Mouse (Mus musculus) lung, postnatal 0 days (tissue): ENCODE results near the gene Sorl1. TPM values are rescaled to one million over a fixed set of nuclear protein-coding genes. Genes with fewer than 3 reads are reported as not detected.

ENCODE experiments used
- ATAC-seq: fragments of 200-750 bp; cut with Nextera tagmentation; 2 replicates; pipeline ENCODE4 v1.8.0; 2017; ENCODE audit warnings: moderate library complexity
- DNase-seq: peaks from one replicate; pipeline ENCODE4 v3.0.0-alpha.2; 2016; ENCODE audit warnings: low spot score
- H3K27ac ChIP-seq: fragments of 300-500 bp; sonication (generic); 2 replicates; pipeline ENCODE4 v1.5.1; 2014; ENCODE audit warnings: antibody characterized with exemption, mild to moderate bottlenecking, low read length, mixed read lengths
- H3K27me3 ChIP-seq: fragments of 300-500 bp; sonication (generic); replicated peaks from 2 replicates; pipeline ENCODE4 v1.6.1; 2014; ENCODE audit warnings: low read length, mixed read lengths; ENCODE audit not compliant: insufficient read depth
- H3K36me3 ChIP-seq: fragments of 300-500 bp; sonication (generic); 2 replicates; pipeline ENCODE4 v1.6.1; 2014; ENCODE audit warnings: low read length, mixed read lengths; ENCODE audit not compliant: insufficient read depth
- H3K4me1 ChIP-seq: fragments of 300-500 bp; sonication (generic); 2 replicates; pipeline ENCODE4 v1.6.1; 2014; ENCODE audit warnings: antibody characterized with exemption, low read depth, low read length, mixed read lengths; ENCODE audit not compliant: insufficient read depth
- H3K4me2 ChIP-seq: fragments of 300-500 bp; sonication (generic); replicated peaks from 2 replicates; pipeline ENCODE4 v1.6.1; 2014; ENCODE audit warnings: low read depth, mild to moderate bottlenecking, low read length, moderate library complexity, mixed read lengths
- H3K4me3 ChIP-seq: fragments of 300-500 bp; sonication (generic); 2 replicates; pipeline ENCODE4 v1.5.1; 2014; ENCODE audit warnings: low read depth, low read length
- H3K9ac ChIP-seq: fragments of 300-500 bp; sonication (generic); replicated peaks from 2 replicates; pipeline ENCODE4 v1.6.1; 2014; ENCODE audit warnings: low read depth, mild to moderate bottlenecking
- H3K9me3 ChIP-seq: fragments of 300-500 bp; sonication (generic); 2 replicates; pipeline ENCODE4 v1.6.1; 2016; ENCODE audit warnings: low read length, mixed read lengths
- CTCF ChIP-seq: IDR thresholded peaks from 2 replicates; pipeline ENCODE4 v1.5.1; 2016; ENCODE audit warnings: antibody characterized with exemption, mild to moderate bottlenecking
- EP300 ChIP-seq: IDR thresholded peaks from 2 replicates; pipeline ENCODE4 v1.6.1; 2016; ENCODE audit warnings: antibody characterized with exemption, mild to moderate bottlenecking, control low read depth
- WGBS: fragments of 180-500 bp; shearing (Covaris S2); extraction: QIAGEN DNeasy Blood & Tissue Kit; methylation state at CpG from one replicate; pipeline ENCODE4 v1.1.7; 2014; 5-methylcytosine and 5-hydroxymethylcytosine counted together
- polyA plus RNA-seq: library from polyadenylated mRNA; unstranded; fragments of >200 nt; fragmentation: Nextera tagmentation; extraction: Ambion mirVana; gene quantifications from 2 replicates; pipeline ENCODE4 v1.2.1, GENCODE M21; 2015

The Sorl1 gene
- polyA plus RNA-seq, 1 experiment from 2014 or later: 18.4 TPM

- no peak for TF ChIP-seq EP300
- no peak for TF ChIP-seq CTCF
- no peak for ATAC-seq
- Histone ChIP-seq H3K9ac (no peak overlapping the region), H3K4me2 (no peak overlapping the region), H3K27me3 (no peaks in the 10 kb centered on the region), H3K36me3 (no peaks in the 10 kb centered on the region), H3K4me1 (peaks cover 12% of the 10 kb centered on the region; the same call in 1 of the 2 replicates), H3K9me3 (no peaks in the 10 kb centered on the region), H3K27ac (no peak overlapping the region), H3K4me3 (no peak overlapping the region)
- 82% methylated on average over 5 of the region's 5 CpGs for WGBS
- DNase-seq: no peak
These were observed 10.8 kb downstream of the Sorl1 start for GRCm38 (mm10) chr9:42113316-42113715.

DNA sequence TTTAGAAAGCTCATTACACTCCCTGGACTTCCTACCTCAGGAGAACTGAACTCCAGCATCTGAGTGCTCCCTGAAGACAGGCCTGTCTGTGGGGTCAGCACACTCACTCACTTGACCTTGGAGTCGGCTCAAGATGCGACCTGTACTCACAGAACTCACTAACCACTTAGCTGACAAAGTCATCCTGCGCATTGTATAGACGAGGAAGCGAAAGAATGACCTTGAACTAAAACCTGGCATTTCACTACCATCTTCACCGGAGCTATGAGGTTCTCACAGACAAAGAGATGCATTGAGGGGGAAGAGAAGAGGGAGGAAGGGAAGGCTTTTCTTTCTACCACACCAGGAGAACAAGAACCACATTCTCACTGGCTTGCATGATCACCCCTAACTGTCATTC lies 11.4 kb downstream of the Sorl1 start:
- no peaks in the 10 kb centered on the region for H3K9me3 ChIP-seq
- no peak overlapping the region for H3K27ac ChIP-seq
- no peak overlapping the region for H3K9ac ChIP-seq
- DNase-seq (no peak), ATAC-seq (no peak)
- WGBS: 79% methylated on average over 6 of the region's 6 CpGs
- H3K4me3 ChIP-seq: no peak overlapping the region
- H3K27me3 ChIP-seq: no peaks in the 10 kb centered on the region
- no peak overlapping the region for H3K4me2 ChIP-seq
- no peaks in the 10 kb centered on the region for H3K36me3 ChIP-seq
- TF ChIP-seq EP300: no peak
- TF ChIP-seq CTCF: no peak
- H3K4me1 ChIP-seq: peaks cover 12% of the 10 kb centered on the region; the same call in 1 of the 2 replicates

DNA sequence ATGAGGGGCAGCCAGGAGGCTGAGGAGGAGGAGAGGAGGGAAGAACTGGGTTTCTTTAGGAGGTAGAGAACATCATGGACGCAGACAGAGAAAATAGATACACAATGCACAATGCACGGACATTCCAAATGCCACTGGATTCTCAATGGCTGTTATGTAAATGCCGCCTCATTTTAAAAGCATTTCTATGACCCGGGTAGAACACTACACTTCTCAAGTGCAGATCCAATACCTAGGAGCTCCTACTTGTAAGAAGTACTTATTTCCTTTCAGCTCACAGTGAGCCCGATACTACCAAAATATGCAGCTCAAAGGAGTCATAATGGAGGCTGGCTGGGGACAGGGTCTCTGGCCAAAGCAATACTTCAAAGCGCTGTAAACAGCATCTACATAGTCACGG lies 12.8 kb downstream of the Sorl1 start:
- Histone ChIP-seq H3K4me3 (no peak overlapping the region), H3K9me3 (no peaks in the 10 kb centered on the region), H3K4me1 (peaks cover 12% of the 10 kb centered on the region; the same call in 1 of the 2 replicates), H3K27me3 (no peaks in the 10 kb centered on the region), H3K9ac (no peak overlapping the region), H3K36me3 (no peaks in the 10 kb centered on the region), H3K27ac (peak overlapping the region; percentile 66), H3K4me2 (no peak overlapping the region)
- peak; percentile 27 for ATAC-seq
- 54% methylated on average over 7 of the region's 7 CpGs for WGBS
- TF ChIP-seq EP300 (peak; percentile 85), CTCF (no peak)
- DNase-seq: peak; percentile 81

- WGBS: 35% methylated on average over 9 of the region's 9 CpGs
- ATAC-seq: peak; percentile 60
These were observed 14.2 kb downstream of the Sorl1 start for GRCm38 (mm10) chr9:42109837-42110451.

GRCm38 (mm10) chr9:42109131-42109530 lies 15.0 kb downstream of the Sorl1 start:
- no peak for TF ChIP-seq CTCF
- TF ChIP-seq EP300: no peak
- Histone ChIP-seq H3K4me2 (no peak overlapping the region), H3K36me3 (no peaks in the 10 kb centered on the region), H3K27me3 (no peaks in the 10 kb centered on the region), H3K9ac (no peak overlapping the region), H3K4me3 (no peak overlapping the region), H3K9me3 (no peaks in the 10 kb centered on the region), H3K27ac (peak overlapping the region; percentile 65), H3K4me1 (peaks cover 12% of the 10 kb centered on the region; the same call in 1 of the 2 replicates)
- ATAC-seq: no peak
- no peak for DNase-seq
- 35% methylated on average over 5 of the region's 5 CpGs for WGBS

More at GRCm38 (mm10) chr9:42109837-42110451, 14.2 kb downstream of the Sorl1 start:
- peak; percentile 81 for DNase-seq
- peak; percentile 77 for TF ChIP-seq EP300
- TF ChIP-seq CTCF: no peak
- Histone ChIP-seq H3K4me2 (no peak overlapping the region), H3K4me3 (no peak overlapping the region), H3K27ac (peak overlapping the region; percentile 65), H3K9ac (no peak overlapping the region), H3K27me3 (no peaks in the 10 kb centered on the region), H3K36me3 (no peaks in the 10 kb centered on the region), H3K4me1 (peaks cover 12% of the 10 kb centered on the region; the same call in 1 of the 2 replicates), H3K9me3 (no peaks in the 10 kb centered on the region)

DNA sequence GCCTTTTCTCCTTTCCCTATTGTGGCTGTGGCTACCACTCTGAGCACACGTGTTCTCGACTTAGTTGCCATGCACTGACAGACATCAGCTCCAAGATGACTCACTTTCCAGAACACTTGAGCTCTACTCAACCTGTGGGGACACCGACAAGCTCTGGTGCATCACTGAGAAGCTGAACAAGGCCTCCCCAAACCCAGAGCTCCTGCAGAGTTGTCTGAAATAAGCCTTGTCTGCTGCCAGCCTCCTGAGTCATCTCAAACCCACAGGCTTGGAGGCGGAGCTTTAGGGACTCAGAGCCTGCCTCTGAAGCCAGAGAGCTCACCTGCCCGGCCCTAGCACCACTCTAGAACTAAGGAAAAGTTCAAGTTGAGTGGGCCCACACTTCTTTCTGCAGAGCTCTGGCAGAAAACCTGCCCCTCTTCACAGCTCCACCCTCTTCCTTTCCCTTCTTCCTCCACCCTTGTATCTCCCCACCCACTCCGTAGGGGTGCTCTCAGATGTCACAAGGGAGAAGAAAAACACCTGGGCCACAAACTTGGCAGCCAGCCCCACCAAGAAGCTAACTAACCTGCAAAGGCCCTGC lies 15.6 kb downstream of the Sorl1 start:
- DNase-seq: peak; percentile 94
- Histone ChIP-seq H3K4me1 (peaks cover 11% of the 10 kb centered on the region; the same call in 1 of the 2 replicates), H3K4me2 (no peak overlapping the region; the same call in 1 of the 2 replicates), H3K4me3 (no peak overlapping the region), H3K36me3 (no peaks in the 10 kb centered on the region), H3K27ac (peak overlapping the region; percentile 75), H3K9ac (no peak overlapping the region), H3K27me3 (no peaks in the 10 kb centered on the region), H3K9me3 (no peaks in the 10 kb centered on the region)
- peak; percentile 90 for ATAC-seq
- TF ChIP-seq EP300: peak; percentile 28; the same call in 1 of the 2 replicates
- TF ChIP-seq CTCF: no peak
- 29% methylated on average over 6 of the region's 6 CpGs for WGBS
